Mouse (Mus musculus) kidney, embryonic 15.5 days (tissue): ENCODE data around the gene Kcng4. TPM values are rescaled to one million over a fixed set of nuclear protein-coding genes. Genes with fewer than 3 reads are reported as not detected.
A peak's percentile ranks its signal among the peaks of the same experiment; 100 is the strongest.

Experiments
- ATAC-seq: fragments of 200-750 bp; cut with Nextera tagmentation; replicated peaks from 2 replicates; pipeline ENCODE4 v1.8.0; 2017; ENCODE audit warnings: moderate TSS enrichment; ENCODE audit not compliant: low FRiP score
- H3K27ac ChIP-seq: fragments of 300-500 bp; sonication (generic); 2 replicates; pipeline ENCODE4 v1.5.1; 2015; ENCODE audit warnings: mild to moderate bottlenecking, inconsistent platforms
- H3K27me3 ChIP-seq: fragments of 300-500 bp; sonication (generic); 2 replicates; pipeline ENCODE4 v1.6.1; 2015; ENCODE audit warnings: inconsistent platforms
- H3K36me3 ChIP-seq: fragments of 300-500 bp; sonication (generic); 2 replicates; pipeline ENCODE4 v1.6.1; 2015; ENCODE audit warnings: inconsistent platforms
- H3K4me1 ChIP-seq: fragments of 300-500 bp; sonication (generic); 2 replicates; pipeline ENCODE4 v1.6.1; 2015; ENCODE audit warnings: inconsistent platforms
- H3K4me2 ChIP-seq: fragments of 300-500 bp; sonication (generic); 2 replicates; pipeline ENCODE4 v1.6.1; 2015; ENCODE audit warnings: moderate library complexity, mild to moderate bottlenecking, inconsistent platforms
- H3K4me3 ChIP-seq: fragments of 300-500 bp; sonication (generic); replicated peaks from 2 replicates; pipeline ENCODE4 v1.5.1; 2015; ENCODE audit warnings: mild to moderate bottlenecking, inconsistent platforms
- H3K9ac ChIP-seq: fragments of 300-500 bp; sonication (generic); 2 replicates; pipeline ENCODE4 v1.6.1; 2015; ENCODE audit warnings: mild to moderate bottlenecking, inconsistent platforms
- H3K9me3 ChIP-seq: fragments of 300-500 bp; sonication (generic); replicated peaks from 2 replicates; pipeline ENCODE4 v1.6.1; 2016; ENCODE audit warnings: inconsistent platforms
- whole genome bisulfite sequencing: fragments of 180-500 bp; shearing (Covaris S2); methylation state at CpG from one replicate; pipeline ENCODE4 v1.1.7; 2015; ENCODE audit warnings: mixed read lengths; 5-methylcytosine and 5-hydroxymethylcytosine counted together
- polyA plus RNA-seq: library from polyadenylated mRNA; unstranded; fragments of >200 nt; fragmentation: Nextera tagmentation; extraction: Ambion mirVana; gene quantifications from 2 replicates; pipeline ENCODE4 v1.2.1, GENCODE M21; 2015

Gene Kcng4
- polyA plus RNA-seq, result 0.05 TPM in 1 of 2 replicates, not detected in the other

- Histone ChIP-seq H3K4me3 (no peak within 1 kb of the TSS), H3K4me1 (peaks cover 40% of the 10 kb centered on the region), H3K27me3 (peaks cover 51% of the 10 kb centered on the region), H3K27ac (no peak within 1 kb of the TSS), H3K4me2 (peak within 1 kb of the TSS; percentile 24), H3K36me3 (no peaks in the 10 kb centered on the region), H3K9ac (peak within 1 kb of the TSS; percentile 8; the same call in 1 of the 2 replicates), H3K9me3 (no peaks in the 10 kb centered on the region)
- 22% methylated on average over 6 of the region's 6 CpGs for WGBS
- no peak for ATAC-seq
Observed at GRCm38 (mm10) chr8:119635378-119635777, at the start of gene Kcng4. Gene Kcng4, minus strand, starts transcription at chr8:119635680.

DNA sequence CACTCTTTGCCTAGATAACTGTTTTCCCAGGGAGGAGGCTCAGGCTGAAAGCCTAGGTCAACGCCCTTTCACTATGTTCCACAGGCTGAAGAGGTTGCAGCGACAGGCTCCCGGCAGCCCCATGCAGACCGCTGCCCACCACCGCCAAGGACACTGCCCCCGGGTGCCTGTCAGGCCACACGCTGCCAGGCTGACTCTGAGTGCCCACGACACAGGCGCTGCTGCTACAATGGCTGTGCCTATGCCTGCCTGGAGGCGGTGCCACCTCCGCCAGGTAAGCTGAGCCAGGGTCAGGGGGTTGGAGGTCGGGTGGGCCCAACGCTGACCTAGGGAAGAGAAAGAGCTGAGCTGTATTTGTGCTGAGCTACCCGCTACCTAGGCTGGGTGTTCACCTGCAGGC, 43.7 kb upstream of the Kcng4 start:
- H3K9ac ChIP-seq, result no peak overlapping the region
- H3K4me3 ChIP-seq, result no peak overlapping the region
- no peaks in the 10 kb centered on the region for H3K36me3 ChIP-seq
- H3K4me1 ChIP-seq, result peaks cover 11% of the 10 kb centered on the region
- ATAC-seq, result no peak
- H3K4me2 ChIP-seq, result no peak overlapping the region
- H3K9me3 ChIP-seq, result no peaks in the 10 kb centered on the region
- H3K27me3 ChIP-seq, result peaks cover 7% of the 10 kb centered on the region
- WGBS, result 65% methylated on average over 14 of the region's 14 CpGs
- no peak overlapping the region for H3K27ac ChIP-seq

- 6% methylated on average over 18 of the region's 18 CpGs for WGBS
Observed at GRCm38 (mm10) chr8:119678138-119678843, 42.8 kb upstream of the Kcng4 start.

DNA sequence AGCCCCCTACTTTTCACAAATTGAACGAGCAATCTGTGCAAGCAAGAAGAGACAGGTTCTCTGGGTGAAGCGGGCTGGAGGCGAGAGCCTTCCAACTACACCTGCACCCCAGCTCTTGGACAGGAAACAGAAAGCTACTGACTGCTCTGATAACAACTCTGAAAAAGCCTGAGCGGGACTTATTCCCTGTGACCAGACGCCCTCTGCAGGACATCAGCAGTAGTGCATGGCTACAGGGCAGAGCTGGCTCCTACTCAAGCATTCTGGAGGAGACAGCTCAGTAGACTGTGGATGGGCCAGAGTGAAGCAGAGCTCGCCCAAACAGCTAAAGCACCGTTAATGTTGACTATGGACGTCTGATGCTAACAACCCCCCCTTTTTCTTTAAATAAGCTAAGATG, 40.9 kb upstream of the Kcng4 start:
- no peak for ATAC-seq
- Histone ChIP-seq H3K27ac (no peak overlapping the region), H3K4me1 (peaks cover 11% of the 10 kb centered on the region), H3K9ac (no peak overlapping the region), H3K4me2 (no peak overlapping the region), H3K9me3 (no peaks in the 10 kb centered on the region), H3K4me3 (no peak overlapping the region), H3K27me3 (no peaks in the 10 kb centered on the region; the same call in 1 of the 2 replicates), H3K36me3 (no peaks in the 10 kb centered on the region)
- WGBS, result 22% methylated on average over 8 of the region's 8 CpGs

More at GRCm38 (mm10) chr8:119678138-119678843, 42.8 kb upstream of the Kcng4 start:
- Histone ChIP-seq H3K9ac (no peak overlapping the region), H3K27me3 (peaks cover 4% of the 10 kb centered on the region), H3K4me1 (peaks cover 11% of the 10 kb centered on the region), H3K4me3 (peak overlapping the region; percentile 27), H3K36me3 (no peaks in the 10 kb centered on the region), H3K9me3 (no peaks in the 10 kb centered on the region), H3K4me2 (peak overlapping the region; percentile 51), H3K27ac (no peak overlapping the region)
- peak; percentile 57; the same call in 1 of the 2 replicates for ATAC-seq

DNA sequence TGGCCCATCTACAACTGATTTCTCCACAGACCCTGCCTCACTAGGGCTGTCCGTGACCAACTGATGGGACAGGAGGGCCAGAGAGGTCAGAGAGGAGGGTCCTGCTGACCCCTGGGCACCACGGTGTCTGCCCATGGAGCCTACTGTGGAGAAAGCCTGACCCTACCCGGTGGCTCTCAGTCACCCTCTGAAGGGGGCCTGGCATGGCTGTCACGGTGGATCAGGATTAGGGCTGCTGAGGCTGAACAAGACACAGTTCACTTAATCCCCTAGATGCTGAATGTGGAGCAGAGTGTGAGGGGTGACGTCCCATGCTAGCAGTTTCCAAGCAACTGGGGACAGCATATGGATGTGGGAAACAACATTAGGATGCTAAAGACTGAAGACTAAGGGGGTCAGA, 40.0 kb upstream of the Kcng4 start:
- no peaks in the 10 kb centered on the region; the same call in 1 of the 2 replicates for H3K27me3 ChIP-seq
- WGBS, result 83% methylated on average over 5 of the region's 5 CpGs
- H3K36me3 ChIP-seq, result no peaks in the 10 kb centered on the region
- H3K9ac ChIP-seq, result no peak overlapping the region
- H3K4me2 ChIP-seq, result no peak overlapping the region
- H3K4me3 ChIP-seq, result no peak overlapping the region
- ATAC-seq, result no peak
- peaks cover 15% of the 10 kb centered on the region for H3K4me1 ChIP-seq
- H3K9me3 ChIP-seq, result no peaks in the 10 kb centered on the region
- no peak overlapping the region for H3K27ac ChIP-seq

DNA sequence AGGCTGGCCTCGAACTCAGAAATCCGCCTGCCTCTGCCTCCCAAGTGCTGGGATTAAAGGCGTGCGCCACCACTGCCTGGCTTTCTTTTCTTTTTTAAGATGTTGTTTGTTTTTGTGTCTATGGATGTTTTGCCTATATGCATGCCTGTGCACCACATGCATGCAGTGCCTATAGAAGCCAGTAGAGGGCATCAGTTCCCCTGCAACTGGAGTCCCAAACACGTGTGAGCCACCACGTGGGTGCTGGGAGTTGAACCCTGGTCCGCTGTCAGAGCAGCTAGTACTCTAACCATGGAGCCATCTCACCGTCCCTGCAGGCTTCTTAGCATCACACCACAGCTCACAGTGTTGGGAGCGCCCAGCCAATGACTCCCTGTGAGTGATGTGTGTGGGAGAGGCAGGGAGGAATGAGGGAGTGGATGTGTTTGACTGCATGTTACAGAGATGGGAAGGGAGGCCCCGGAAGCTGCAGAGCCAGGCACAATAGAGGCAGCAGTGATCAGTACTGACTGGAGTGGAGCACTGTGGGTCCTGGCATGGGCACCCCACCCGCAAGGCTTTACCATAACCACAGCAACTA, 38.6 kb upstream of the Kcng4 start:
- H3K9ac ChIP-seq, result no peak overlapping the region
- 71% methylated on average over 11 of the region's 11 CpGs for WGBS
- peaks cover 15% of the 10 kb centered on the region for H3K4me1 ChIP-seq
- no peak overlapping the region for H3K4me2 ChIP-seq
- no peaks in the 10 kb centered on the region; the same call in 1 of the 2 replicates for H3K27me3 ChIP-seq
- H3K9me3 ChIP-seq, result no peaks in the 10 kb centered on the region
- ATAC-seq, result no peak
- no peak overlapping the region for H3K27ac ChIP-seq
- no peak overlapping the region for H3K4me3 ChIP-seq
- H3K36me3 ChIP-seq, result no peaks in the 10 kb centered on the region

DNA sequence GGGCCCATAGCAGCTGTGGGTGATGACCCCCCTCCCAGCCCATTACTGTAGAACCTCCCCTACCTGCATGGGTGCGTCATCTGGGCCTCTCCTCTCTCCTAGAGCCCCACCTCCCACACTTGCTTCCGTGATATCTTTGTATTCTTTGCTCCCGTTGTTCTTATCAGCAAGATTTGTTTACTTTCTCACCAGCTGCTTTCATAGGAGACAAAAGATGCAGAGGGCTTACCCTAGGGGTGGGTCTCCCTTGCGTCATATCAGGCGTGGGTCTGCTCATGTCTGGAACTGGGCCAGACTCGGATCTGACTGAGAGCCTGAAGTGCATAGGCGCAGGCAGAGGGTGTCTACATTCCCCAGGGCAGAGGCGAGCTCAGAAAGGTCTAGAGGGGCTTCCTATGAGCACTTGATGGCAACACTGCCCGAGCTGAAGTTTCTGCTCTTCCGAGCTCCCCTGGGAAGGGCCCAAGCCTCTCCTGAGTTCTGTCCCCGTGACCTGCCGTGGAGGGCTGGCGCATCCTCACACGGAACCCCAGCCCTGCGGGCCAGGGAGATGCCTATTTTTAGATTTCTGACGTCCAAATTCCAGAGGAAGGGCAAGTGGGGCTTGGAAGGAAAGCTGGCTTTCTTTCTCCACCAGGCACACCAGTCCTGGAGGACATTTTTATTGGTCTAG, 35.1 kb upstream of the Kcng4 start:
- Histone ChIP-seq H3K9me3 (no peaks in the 10 kb centered on the region), H3K36me3 (no peaks in the 10 kb centered on the region), H3K4me2 (no peak overlapping the region), H3K27ac (no peak overlapping the region), H3K4me3 (no peak overlapping the region), H3K27me3 (peaks cover 7% of the 10 kb centered on the region; the same call in 1 of the 2 replicates), H3K9ac (no peak overlapping the region), H3K4me1 (peaks cover 19% of the 10 kb centered on the region)
- 50% methylated on average over 16 of the region's 16 CpGs for WGBS
- ATAC-seq, result no peak

- 48% methylated on average over 12 of the region's 12 CpGs for WGBS
- Histone ChIP-seq H3K36me3 (no peaks in the 10 kb centered on the region), H3K4me3 (no peak overlapping the region), H3K27me3 (peaks cover 7% of the 10 kb centered on the region; the same call in 1 of the 2 replicates), H3K9me3 (no peaks in the 10 kb centered on the region), H3K27ac (no peak overlapping the region), H3K4me2 (no peak overlapping the region), H3K9ac (no peak overlapping the region), H3K4me1 (peaks cover 32% of the 10 kb centered on the region)
- no peak for ATAC-seq
Observed at GRCm38 (mm10) chr8:119669284-119669683, 33.8 kb upstream of the Kcng4 start.

DNA sequence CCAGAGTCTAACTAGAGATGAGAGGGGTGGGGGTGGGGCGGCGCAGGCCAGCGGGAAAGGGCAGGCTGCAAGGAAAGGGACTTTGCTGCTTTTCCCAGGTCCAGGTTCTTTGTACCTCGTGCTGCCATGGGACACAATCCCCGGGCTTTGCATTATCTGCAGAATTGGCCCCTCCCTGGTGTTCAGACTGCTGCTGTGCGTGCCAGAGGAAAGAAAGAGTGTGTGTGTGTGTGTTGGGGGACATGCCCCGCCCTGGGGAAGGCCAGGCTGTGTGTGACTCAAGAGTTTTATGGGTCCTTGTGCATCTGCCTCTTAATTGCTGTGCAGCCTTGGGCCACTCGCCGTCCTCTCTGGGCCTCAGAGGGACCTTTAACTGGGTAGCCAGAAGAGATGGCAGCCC, 33.0 kb upstream of the Kcng4 start:
- no peak overlapping the region for H3K9ac ChIP-seq
- H3K4me3 ChIP-seq, result no peak overlapping the region
- no peak overlapping the region for H3K27ac ChIP-seq
- no peak for ATAC-seq
- H3K4me2 ChIP-seq, result no peak overlapping the region
- WGBS, result 66% methylated on average over 9 of the region's 9 CpGs
- H3K36me3 ChIP-seq, result no peaks in the 10 kb centered on the region
- peaks cover 7% of the 10 kb centered on the region; the same call in 1 of the 2 replicates for H3K27me3 ChIP-seq
- H3K4me1 ChIP-seq, result peaks cover 36% of the 10 kb centered on the region
- H3K9me3 ChIP-seq, result no peaks in the 10 kb centered on the region

GRCm38 (mm10) chr8:119666219-119666951, 30.9 kb upstream of the Kcng4 start, which contains the start of gene Wfdc1:
Gene Wfdc1, plus strand, starts transcription at chr8:119666365.
- Histone ChIP-seq H3K4me1 (peaks cover 38% of the 10 kb centered on the region), H3K27me3 (peaks cover 7% of the 10 kb centered on the region; the same call in 1 of the 2 replicates), H3K9ac (no peak within 1 kb of the TSS; the same call in 1 of the 2 replicates), H3K9me3 (no peaks in the 10 kb centered on the region), H3K36me3 (no peaks in the 10 kb centered on the region), H3K4me3 (no peak within 1 kb of the TSS), H3K27ac (0 out of 2 replicates have a peak within 1 kb of the TSS, but pooled peaks have one; percentile 5), H3K4me2 (peak within 1 kb of the TSS; percentile 33)
- WGBS, result 8% methylated on average over 14 of the region's 14 CpGs
- peak; percentile 38; the same call in 1 of the 2 replicates for ATAC-seq

DNA sequence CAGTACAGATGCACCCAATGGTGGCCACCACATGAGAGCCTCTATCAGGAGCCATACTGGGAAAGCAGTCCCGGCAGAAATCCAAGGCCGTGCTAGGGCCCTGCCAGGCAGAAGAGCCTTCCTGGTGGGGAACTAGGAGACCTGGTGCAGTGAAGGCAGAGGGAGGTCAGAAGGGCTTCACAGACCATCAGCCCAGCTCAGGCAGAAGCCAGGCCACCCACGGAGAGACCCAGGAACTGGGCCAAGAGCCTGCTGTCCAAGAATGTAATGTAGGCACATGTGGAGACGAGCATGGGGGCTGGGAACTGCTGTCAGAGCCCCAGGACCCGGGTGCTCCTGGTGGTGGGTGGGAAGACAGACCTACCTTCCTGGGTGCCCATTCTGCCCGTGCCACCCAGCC, 29.8 kb upstream of the Kcng4 start:
- Histone ChIP-seq H3K9ac (no peak overlapping the region), H3K4me2 (no peak overlapping the region), H3K9me3 (no peaks in the 10 kb centered on the region), H3K27ac (no peak overlapping the region), H3K36me3 (no peaks in the 10 kb centered on the region), H3K4me1 (peaks cover 44% of the 10 kb centered on the region), H3K27me3 (peaks cover 7% of the 10 kb centered on the region; the same call in 1 of the 2 replicates), H3K4me3 (no peak overlapping the region)
- no peak for ATAC-seq
- 50% methylated on average over 6 of the region's 6 CpGs for WGBS
